Mouse (Mus musculus): Measurements from ENCODE around the gene Ccdc32.
A peak's percentile ranks its signal among the peaks of the same experiment; 100 is the strongest.

Gene Ccdc32

GRCm38 (mm10) chr2:119014989-119015388 lies 14.2 kb downstream of the Ccdc32 start:
- DNase-seq = peak; percentile 26

GRCm38 (mm10) chr2:119009376-119009775 lies 19.8 kb downstream of the Ccdc32 start:
- no peak for DNase-seq

- DNase-seq = no peak
Observed at GRCm38 (mm10) chr2:119006886-119007285, 22.3 kb downstream of the Ccdc32 start.

- DNase-seq = no peak
Observed at GRCm38 (mm10) chr2:118999025-118999639, 30.1 kb downstream of the Ccdc32 start.

- DNase-seq = no peak
Observed at GRCm38 (mm10) chr2:118998115-118998866, 30.9 kb downstream of the Ccdc32 start.

GRCm38 (mm10) chr2:118996798-118997105 lies 32.4 kb downstream of the Ccdc32 start:
- DNase-seq = no peak

- DNase-seq = no peak
Observed at GRCm38 (mm10) chr2:118995919-118996797, 33.0 kb downstream of the Ccdc32 start.

- DNase-seq = no peak
Observed at GRCm38 (mm10) chr2:118995490-118995889, 33.7 kb downstream of the Ccdc32 start.

GRCm38 (mm10) chr2:118983812-118984211 lies 45.4 kb downstream of the Ccdc32 start:
- DNase-seq = no peak

GRCm38 (mm10) chr2:118980841-118981240 lies 48.4 kb downstream of the Ccdc32 start:
- DNase-seq = no peak

GRCm38 (mm10) chr2:118978064-118978463 lies 51.1 kb downstream of the Ccdc32 start:
- peak; percentile 38 for DNase-seq

- no peak for DNase-seq
Observed at GRCm38 (mm10) chr2:118976941-118977340, 52.3 kb downstream of the Ccdc32 start.

- DNase-seq = peak; percentile 92
Observed at GRCm38 (mm10) chr2:118976282-118976929, 52.8 kb downstream of the Ccdc32 start.

GRCm38 (mm10) chr2:118975855-118976254 lies 53.3 kb downstream of the Ccdc32 start:
- peak; percentile 72 for DNase-seq

GRCm38 (mm10) chr2:118972687-118973376 lies 56.4 kb downstream of the Ccdc32 start:
- DNase-seq = peak; percentile 88

- no peak for DNase-seq
Observed at GRCm38 (mm10) chr2:118972048-118972447, 57.1 kb downstream of the Ccdc32 start.

GRCm38 (mm10) chr2:118969585-118970147 lies 59.5 kb downstream of the Ccdc32 start:
- DNase-seq = no peak
